Mouse (Mus musculus): Measurements from ENCODE around the gene Psmb8.

DNA sequence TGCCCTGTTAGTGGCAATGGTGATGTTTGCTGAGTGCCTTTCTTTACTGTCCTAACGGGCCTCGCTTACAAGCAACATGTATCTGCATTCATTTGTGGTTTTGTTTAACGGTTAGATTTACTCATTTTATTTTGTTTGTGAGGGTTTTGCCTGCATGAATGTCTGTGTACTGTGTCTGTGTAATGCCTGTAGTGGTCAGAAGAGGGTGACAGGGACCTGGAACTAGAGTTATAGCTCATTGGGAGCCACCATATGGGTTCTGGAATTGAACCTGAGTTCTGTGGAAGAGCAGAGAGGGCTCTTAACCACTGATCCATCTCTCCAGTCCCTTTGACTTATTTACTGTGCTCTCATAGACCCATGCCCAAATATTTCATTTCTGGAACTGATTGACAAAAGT, 49.5 kb downstream of the Psmb8 start:
- TF ChIP-seq CTCF (IDR thresholded peaks at IDR 0.05; ENCODE audit: extremely low read depth, insufficient read length, insufficient replicate concordance, low read depth, low read length): no peak
- no peak for TF ChIP-seq POLR2A (IDR thresholded peaks at IDR 0.05; ENCODE audit: low read depth, low read length)
